ENCODE assay signal across 8 mouse cellular contexts in the genomic region with DNA sequence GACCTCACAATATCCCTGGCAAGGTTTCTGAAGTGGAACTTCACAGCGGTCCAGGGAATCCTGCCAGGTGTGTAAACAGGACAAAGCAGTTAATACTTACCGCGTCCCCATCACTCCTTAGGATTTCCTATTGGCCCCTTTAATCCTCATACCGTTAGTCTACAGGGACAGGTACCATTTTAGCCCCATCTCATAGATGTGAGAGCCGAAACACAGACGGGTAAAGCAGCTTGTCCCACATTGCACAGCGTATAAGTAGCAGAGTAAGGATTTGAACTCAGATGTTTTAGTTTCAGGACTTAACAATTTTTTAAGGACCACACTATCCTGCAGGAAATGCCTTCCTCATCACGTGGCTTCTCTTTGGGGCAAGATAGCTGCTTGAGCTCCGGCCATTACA. TPM values are rescaled to one million over a fixed set of nuclear protein-coding genes. Genes with fewer than 3 reads are reported as not detected.
A peak's percentile ranks its signal among the peaks of the same experiment; 100 is the strongest.
DNase-seq lines count a peak whose midpoint lies in the region; ATAC-seq and TF ChIP-seq lines count a peak whose summit lies in the region.

No protein-coding gene starts in this region.

- H3K36me3 ChIP-seq in heart, embryonic 14.5 days (ENCODE audit: control insufficient read depth, insufficient read depth, low read length): no peaks in the 10 kb centered on the region
- H3K36me3 ChIP-seq in midbrain, embryonic 11.5 days (ENCODE audit: control insufficient read depth, insufficient read depth, low read length): no peaks in the 10 kb centered on the region
- H3K36me3 ChIP-seq in midbrain, embryonic 14.5 days (ENCODE audit: control insufficient read depth, insufficient read depth, low read length): no peaks in the 10 kb centered on the region
- no peaks in the 10 kb centered on the region for H3K36me3 ChIP-seq in hindbrain, postnatal 0 days (ENCODE audit: insufficient read depth, low read length)
- no peaks in the 10 kb centered on the region for H3K36me3 ChIP-seq in stomach, embryonic 15.5 days

- H3K4me2 ChIP-seq in heart, embryonic 14.5 days (ENCODE audit: low read length): peak overlapping the region; percentile 64; the same call in 1 of the 2 replicates
- H3K4me2 ChIP-seq in midbrain, embryonic 11.5 days: no peak overlapping the region
- no peak overlapping the region for H3K4me2 ChIP-seq in midbrain, embryonic 14.5 days (ENCODE audit: low read length)
- H3K4me2 ChIP-seq in hindbrain, postnatal 0 days (ENCODE audit: low read depth, low read length): peak overlapping the region; percentile 53
- peak overlapping the region; percentile 57 for H3K4me2 ChIP-seq in stomach, embryonic 15.5 days

- TF ChIP-seq CTCF in hindbrain, postnatal 0 days (IDR thresholded peaks at IDR 0.05; ENCODE audit: low read depth): no peak

- no peak overlapping the region for H3K4me3 ChIP-seq in heart, embryonic 14.5 days (ENCODE audit: control insufficient read depth in 1 of 2, insufficient read depth in 1 of 2, low read depth in 1 of 2, low read length in 2 of 2)
- H3K4me3 ChIP-seq in midbrain, embryonic 11.5 days (ENCODE audit: low read depth, low read length): no peak overlapping the region
- no peak overlapping the region for H3K4me3 ChIP-seq in midbrain, embryonic 14.5 days (replicated peaks; ENCODE audit: low read depth, low read length)
- H3K4me3 ChIP-seq in hindbrain, postnatal 0 days (ENCODE audit: low read length): no peak overlapping the region
- H3K4me3 ChIP-seq in stomach, embryonic 15.5 days (replicated peaks): no peak overlapping the region

- peaks cover 10 to 14% of the 10 kb centered on the region in 2 experiments; a peak in 3 of 4 replicates for H3K4me1 ChIP-seq in heart, embryonic 14.5 days (ENCODE audit: control insufficient read depth in 2 of 2, insufficient read depth in 2 of 2, low read length in 2 of 2)
- peaks cover 7% of the 10 kb centered on the region for H3K4me1 ChIP-seq in midbrain, embryonic 11.5 days (ENCODE audit: control insufficient read depth, insufficient read depth, low read length)
- peaks cover 3% of the 10 kb centered on the region; the same call in 1 of the 2 replicates for H3K4me1 ChIP-seq in midbrain, embryonic 14.5 days (ENCODE audit: control insufficient read depth, insufficient read depth, low read length)
- H3K4me1 ChIP-seq in hindbrain, postnatal 0 days (ENCODE audit: insufficient read depth, low read length): peaks cover 7% of the 10 kb centered on the region
- H3K4me1 ChIP-seq in stomach, embryonic 15.5 days: peaks cover 17% of the 10 kb centered on the region

- no peak overlapping the region for H3K9ac ChIP-seq in heart, embryonic 14.5 days (ENCODE audit: low read length)
- H3K9ac ChIP-seq in midbrain, embryonic 11.5 days (ENCODE audit: low read length): no peak overlapping the region
- H3K9ac ChIP-seq in midbrain, embryonic 14.5 days (replicated peaks; ENCODE audit: low read length): no peak overlapping the region
- no peak overlapping the region for H3K9ac ChIP-seq in hindbrain, postnatal 0 days (replicated peaks; ENCODE audit: low read length)
- H3K9ac ChIP-seq in stomach, embryonic 15.5 days: no peak overlapping the region

- ATAC-seq in heart, embryonic 14.5 days (ENCODE audit: insufficient number of reproducible peaks, insufficient read depth, low FRiP score, low read depth): no peak
- no peak for ATAC-seq in midbrain, embryonic 11.5 days (ENCODE audit: low FRiP score)
- no peak for ATAC-seq in midbrain, embryonic 14.5 days (ENCODE audit: low FRiP score, low TSS enrichment)
- no peak for ATAC-seq in hindbrain, postnatal 0 days
- ATAC-seq in stomach, embryonic 15.5 days (ENCODE audit: insufficient read depth, low FRiP score, low read depth): no peak

- no peaks in the 10 kb centered on the region for H3K9me3 ChIP-seq in heart, embryonic 14.5 days (ENCODE audit: control insufficient read depth, low read length)
- no peaks in the 10 kb centered on the region for H3K9me3 ChIP-seq in midbrain, embryonic 11.5 days (ENCODE audit: control insufficient read depth, low read length)
- no peaks in the 10 kb centered on the region for H3K9me3 ChIP-seq in midbrain, embryonic 14.5 days (ENCODE audit: control insufficient read depth, low read length)
- H3K9me3 ChIP-seq in hindbrain, postnatal 0 days (ENCODE audit: low read length): no peaks in the 10 kb centered on the region
- no peaks in the 10 kb centered on the region for H3K9me3 ChIP-seq in stomach, embryonic 15.5 days

- no peak overlapping the region for H3K27ac ChIP-seq in heart, embryonic 14.5 days (replicated peaks in 1 of 2; ENCODE audit: control insufficient read depth in 1 of 2, insufficient read depth in 1 of 2, low read depth in 2 of 2, low read length in 2 of 2)
- no peak overlapping the region for H3K27ac ChIP-seq in midbrain, embryonic 11.5 days (ENCODE audit: low read depth, low read length)
- H3K27ac ChIP-seq in midbrain, embryonic 14.5 days (replicated peaks; ENCODE audit: low read depth, low read length): no peak overlapping the region
- H3K27ac ChIP-seq in hindbrain, postnatal 0 days: no peak overlapping the region
- H3K27ac ChIP-seq in stomach, embryonic 15.5 days: peak overlapping the region; percentile 38; the same call in 1 of the 2 replicates

- H3K27me3 ChIP-seq in heart, embryonic 14.5 days (ENCODE audit: control insufficient read depth, insufficient read depth, low read length): no peaks in the 10 kb centered on the region
- no peaks in the 10 kb centered on the region for H3K27me3 ChIP-seq in midbrain, embryonic 11.5 days (ENCODE audit: control insufficient read depth, insufficient read depth, low read length)
- H3K27me3 ChIP-seq in midbrain, embryonic 14.5 days (ENCODE audit: control insufficient read depth, insufficient read depth, low read length): no peaks in the 10 kb centered on the region
- no peaks in the 10 kb centered on the region for H3K27me3 ChIP-seq in hindbrain, postnatal 0 days (ENCODE audit: insufficient read depth, low read length)
- H3K27me3 ChIP-seq in stomach, embryonic 15.5 days (replicated peaks): no peaks in the 10 kb centered on the region

- 70% methylated on average over 9 of the region's 9 CpGs for WGBS in heart, embryonic 14.5 days
- WGBS in midbrain, embryonic 11.5 days: 86% methylated on average over 9 of the region's 9 CpGs
- 87% methylated on average over 9 of the region's 9 CpGs for WGBS in midbrain, embryonic 14.5 days
- 73% methylated on average over 9 of the region's 9 CpGs for WGBS in hindbrain, postnatal 0 days
- 59% methylated on average over 9 of the region's 9 CpGs for WGBS in stomach, embryonic 15.5 days

- no peak for DNase-seq in heart, adult 9 months (ENCODE audit: low spot score in 2 of 2)
- peak; percentile 81 for DNase-seq in midbrain, embryonic 11.5 days (ENCODE audit: low spot score, missing footprints)
- no peak for DNase-seq in midbrain, embryonic 14.5 days
- DNase-seq in hindbrain, postnatal 0 days (ENCODE audit: low spot score): no peak
- DNase-seq in urinary bladder, adult 18-20 months (ENCODE audit: low spot score in 2 of 2): no peak
- DNase-seq in cerebellum, postnatal 4 days (ENCODE audit: low spot score in 2 of 2): no peak

RNA-seq across cellular contexts. Expression of a gene that starts 5.5 kb away (rescaled TPM):
- polyA plus RNA-seq in heart, embryonic 14.5 days (2014; fragmentation: Nextera tagmentation; extraction: Ambion mirVana): 41.0 and 47.1 TPM in 2 replicates
- polyA plus RNA-seq in midbrain, embryonic 11.5 days (2014; fragmentation: Nextera tagmentation; extraction: Ambion mirVana): 11.8 and 12.6 TPM in 2 replicates
- 38.8 and 55.7 TPM in 2 replicates for polyA plus RNA-seq in midbrain, embryonic 14.5 days (2014; fragmentation: Nextera tagmentation; extraction: Ambion mirVana)
- 37.1 and 47.9 TPM in 2 replicates for total RNA-seq in hindbrain, postnatal 0 days (2014; rRNA removed)
- 62.2 and 62.8 TPM in 2 replicates for polyA plus RNA-seq in hindbrain, postnatal 0 days (2015; fragmentation: Nextera tagmentation; extraction: Ambion mirVana)
- polyA plus RNA-seq in stomach, embryonic 15.5 days (2015; fragmentation: Nextera tagmentation; extraction: Ambion mirVana): 42.2 and 48.1 TPM in 2 replicates

RNA-seq across cellular contexts. Expression of a gene that starts 29.2 kb away (rescaled TPM):
- 533 and 556 TPM in 2 replicates for polyA plus RNA-seq in heart, embryonic 14.5 days (2014; fragmentation: Nextera tagmentation; extraction: Ambion mirVana)
- polyA plus RNA-seq in midbrain, embryonic 11.5 days (2014; fragmentation: Nextera tagmentation; extraction: Ambion mirVana): 312 and 315 TPM in 2 replicates
- 266 and 297 TPM in 2 replicates for polyA plus RNA-seq in midbrain, embryonic 14.5 days (2014; fragmentation: Nextera tagmentation; extraction: Ambion mirVana)
- 197 and 223 TPM in 2 replicates for total RNA-seq in hindbrain, postnatal 0 days (2014; rRNA removed)
- 323 and 328 TPM in 2 replicates for polyA plus RNA-seq in hindbrain, postnatal 0 days (2015; fragmentation: Nextera tagmentation; extraction: Ambion mirVana)
- polyA plus RNA-seq in stomach, embryonic 15.5 days (2015; fragmentation: Nextera tagmentation; extraction: Ambion mirVana): 264 and 310 TPM in 2 replicates

Comparison
In these comparisons a context has a peak if more than half of its experiments do, and no peak if none do; other contexts are left out.
1. H3K4me2 ChIP-seq: peak in heart, embryonic 14.5 days (single experiment), hindbrain, postnatal 0 days (single experiment) and stomach, embryonic 15.5 days (single experiment); none in midbrain, embryonic 11.5 days (single experiment) and midbrain, embryonic 14.5 days (single experiment).